Mouse (Mus musculus) layer of hippocampus, adult 2 months (tissue): ENCODE measurements at regions not wholly inside any gene's neighbourhood (a gene's known extent, or its start where the extent isn't known, plus 50 kb on each side); places are given as distances from the start of the nearest gene placed in this dataset.

Experiments
- DNase-seq, 2 experiments: peaks; one replicate each; pipeline ENCODE4 v3.0.0; 2022; ENCODE audit warnings: low spot score in 2 of 2
- H3K27ac ChIP-seq: fragments of 200-600 bp; 2 replicates; pipeline ENCODE4 v1.8.1; 2022
- H3K4me3 ChIP-seq: fragments of 200-600 bp; 2 replicates; pipeline ENCODE4 v1.8.1; 2022; ENCODE audit warnings: mild to moderate bottlenecking
- CTCF ChIP-seq: fragments of 200-600 bp; conservative IDR thresholded peaks from 2 replicates; pipeline ENCODE4 v1.8.1; 2022; ENCODE audit warnings: antibody characterized with exemption, mild to moderate bottlenecking, moderate library complexity

DNA sequence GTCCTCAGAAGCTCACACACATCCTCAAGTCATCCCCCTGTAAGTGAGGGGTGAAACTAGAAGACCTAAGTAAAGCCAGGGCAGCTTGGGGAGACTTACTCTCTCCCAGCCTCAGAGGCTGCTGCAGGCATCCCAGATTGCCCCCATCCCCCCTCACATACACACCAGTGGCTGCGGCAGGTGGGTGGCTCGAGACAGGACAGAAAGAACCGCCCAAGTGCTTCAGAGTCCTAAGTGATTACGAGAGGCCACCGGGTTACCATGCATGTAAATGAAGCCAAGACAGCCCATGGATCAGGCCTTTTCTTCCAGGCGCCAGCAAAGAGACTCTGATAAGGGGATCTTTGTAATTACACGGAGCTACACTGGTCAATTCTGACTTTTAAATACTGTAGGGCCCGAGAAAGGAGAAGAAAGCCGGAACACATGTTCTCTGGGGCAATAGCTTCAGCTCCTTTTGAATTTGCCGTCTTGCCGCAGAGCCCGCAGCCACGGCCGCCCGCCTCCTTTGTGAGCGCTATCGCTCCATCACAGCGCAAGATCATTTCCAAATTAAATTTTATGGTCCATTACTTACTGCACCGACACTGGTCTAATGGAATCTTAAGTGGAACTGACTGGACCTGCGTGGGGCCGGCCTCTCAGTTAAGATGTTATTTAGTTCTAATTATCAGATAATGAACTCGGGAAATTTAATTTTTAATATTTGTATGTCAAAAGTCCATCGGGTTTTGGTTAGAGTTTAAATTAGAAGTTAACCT lies 68.1 kb upstream of the Nkx1-1 start:
- DNase-seq: no peak
- TF ChIP-seq CTCF: no peak
- Histone ChIP-seq H3K27ac (no peak overlapping the region), H3K4me3 (no peak overlapping the region)

GRCm38 (mm10) chr5:33501211-33501610 lies 67.4 kb upstream of the Nkx1-1 start:
- TF ChIP-seq CTCF: no peak
- DNase-seq: no peak
- Histone ChIP-seq H3K4me3 (no peak overlapping the region), H3K27ac (no peak overlapping the region)

- peak; percentile 69 to 84 for DNase-seq
- Histone ChIP-seq H3K27ac (no peak overlapping the region), H3K4me3 (no peak overlapping the region)
- peak; percentile 96 for TF ChIP-seq CTCF
Observed at GRCm38 (mm10) chr5:33495900-33496529, 62.2 kb upstream of the Nkx1-1 start.

GRCm38 (mm10) chr5:33495276-33495675 lies 61.5 kb upstream of the Nkx1-1 start:
- TF ChIP-seq CTCF: no peak
- H3K4me3 ChIP-seq: no peak overlapping the region
- H3K27ac ChIP-seq: no peak overlapping the region
- no peak for DNase-seq

- DNase-seq: peak; percentile 15 to 52
- H3K27ac ChIP-seq: no peak overlapping the region
- no peak overlapping the region for H3K4me3 ChIP-seq
- peak; percentile 52 for TF ChIP-seq CTCF
Observed at GRCm38 (mm10) chr5:33492604-33493315, 59.0 kb upstream of the Nkx1-1 start.

DNA sequence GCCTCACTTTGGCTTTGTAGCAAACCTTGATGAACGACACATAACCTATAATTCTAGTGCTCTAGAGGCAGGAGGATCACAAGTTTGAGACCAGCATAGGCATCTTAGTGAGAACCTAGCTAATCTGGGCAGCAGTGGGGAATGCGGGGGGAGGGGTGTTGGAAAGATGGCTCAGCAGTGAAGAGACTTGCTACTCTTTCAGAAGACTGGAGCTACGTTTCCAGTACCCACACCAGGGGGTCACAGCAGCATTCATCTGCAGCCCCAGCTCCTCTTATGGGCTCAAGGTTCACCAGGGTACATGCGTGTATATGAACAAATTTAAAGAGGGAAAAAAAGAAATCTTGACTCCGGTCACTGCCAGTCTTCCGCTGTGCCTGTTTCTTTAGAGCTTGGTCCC lies 55.5 kb upstream of the Nkx1-1 start:
- no peak for DNase-seq
- no peak for TF ChIP-seq CTCF
- Histone ChIP-seq H3K4me3 (no peak overlapping the region), H3K27ac (no peak overlapping the region)

GRCm38 (mm10) chr5:33488152-33488561 lies 54.4 kb upstream of the Nkx1-1 start:
- no peak overlapping the region for H3K4me3 ChIP-seq
- DNase-seq: no peak
- no peak for TF ChIP-seq CTCF
- H3K27ac ChIP-seq: no peak overlapping the region

DNA sequence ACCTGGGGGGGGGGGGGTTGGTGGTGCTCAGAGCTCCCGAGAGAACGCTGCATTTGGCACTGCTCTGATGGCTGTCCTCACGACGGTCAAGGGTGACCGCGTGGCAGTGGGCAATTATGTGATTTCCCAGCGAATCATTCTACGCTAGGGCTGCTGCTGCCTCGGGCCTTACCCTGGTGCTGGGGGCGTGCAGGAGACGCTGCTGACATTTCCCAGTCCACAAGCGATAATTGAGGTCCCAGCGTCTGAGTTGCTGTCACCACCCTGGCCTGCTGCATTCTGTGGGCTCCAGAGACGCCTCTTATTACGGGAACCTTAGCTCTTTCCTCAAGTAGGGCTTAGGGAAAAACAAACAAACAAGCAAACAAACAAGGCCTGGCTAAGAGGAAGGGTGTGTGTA lies 52.0 kb upstream of the Nkx1-1 start:
- Histone ChIP-seq H3K27ac (no peak overlapping the region), H3K4me3 (no peak overlapping the region)
- no peak for TF ChIP-seq CTCF
- no peak for DNase-seq
